In the genomic region with DNA sequence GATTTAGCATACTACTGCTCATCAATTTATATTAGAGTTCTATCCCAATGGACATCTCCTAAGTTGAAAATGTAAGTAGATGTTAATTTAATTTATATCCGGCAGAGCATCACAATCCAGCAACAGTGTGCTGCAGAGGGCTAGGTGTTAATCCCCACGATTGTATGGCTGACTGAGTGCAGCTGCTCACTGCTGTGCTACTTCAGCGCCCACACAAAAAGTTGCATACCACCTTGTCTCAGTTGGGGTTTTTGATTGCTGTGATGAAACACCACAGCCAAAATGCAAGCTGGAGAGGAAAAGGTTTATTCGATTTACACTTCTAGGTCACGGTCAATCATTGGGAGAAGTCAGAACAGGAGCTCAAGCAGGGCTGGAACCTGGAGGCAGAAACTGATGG, we compare ENCODE assay signal across 12 mouse cellular contexts.
"Had no signal": no experiment of that assay in that cellular context is flagged by ENCODE, and none has a peak within 500 bp of the region (broad histone marks: within the 10 kb centered on the region; RNA-seq: fewer than 3 reads in every experiment).

No protein-coding gene starts in this region.

- DNase-seq: retina, postnatal 1 day; right cerebral cortex, adult 18-20 months; right cerebral cortex, postnatal 14 days; right cerebral cortex, postnatal 25 days; right cerebral cortex, postnatal 4 days; spleen, adult 18-20 months; thymus, adult 18-20 months; thymus, adult 2 months; thymus, postnatal 14 days; thymus, postnatal 25 days; thymus, postnatal 36 days; thymus, postnatal 4 days had no signal
